Mouse (Mus musculus) lung, adult 2 months (tissue): ENCODE data around the gene Pex6. TPM values are rescaled to one million over a fixed set of nuclear protein-coding genes. Genes with fewer than 3 reads are reported as not detected.

ENCODE experiments used
- DNase-seq: peaks from one replicate; pipeline ENCODE4 v3.0.0; 2022
- H3K4me1 ChIP-seq: fragments of 200-500 bp; 2 replicates; pipeline ENCODE4 v1.6.1; 2011; ENCODE audit warnings: low read length; ENCODE audit not compliant: control insufficient read depth, insufficient read depth
- H3K4me3 ChIP-seq: fragments of 200-500 bp; replicated peaks from 2 replicates; pipeline ENCODE3; 2011; ENCODE audit warnings: low read depth, mild to moderate bottlenecking, control low read depth, low read length; ENCODE audit errors: extremely low read depth
- CTCF ChIP-seq: fragments of 200-500 bp; IDR thresholded peaks from 2 replicates; pipeline ENCODE4 v1.5.1; 2011; ENCODE audit warnings: mild to moderate bottlenecking, low read length, control low read depth; ENCODE audit not compliant: insufficient read depth
- POLR2A ChIP-seq: fragments of 200-500 bp; IDR thresholded peaks from 2 replicates; pipeline ENCODE4 v1.6.1; 2011; ENCODE audit warnings: low read depth, mild to moderate bottlenecking, control low read depth, low read length, borderline replicate concordance; ENCODE audit errors: extremely low read depth
- WGBS: fragments of 180-500 bp; shearing (Covaris S2); methylation state at CpG from one replicate; pipeline ENCODE4 v1.1.7; 2018; 5-methylcytosine and 5-hydroxymethylcytosine counted together
- polyA plus RNA-seq: library from polyadenylated mRNA; depleted of rRNA; stranded (reverse); fragments of >200 nt; gene quantifications from 2 replicates; pipeline ENCODE4 v1.2.3, GENCODE M21; 2012; rRNA removed

Gene Pex6
- polyA plus RNA-seq, 1 experiment = 60.6 TPM

GRCm38 (mm10) chr17:46772038-46772403, 60.8 kb downstream of the Pex6 start:
- TF ChIP-seq CTCF (no peak), POLR2A (no peak)
- no peak for DNase-seq
- Histone ChIP-seq H3K4me1 (peaks cover 2% of the 10 kb centered on the region; the same call in 1 of the 2 replicates), H3K4me3 (peak overlapping the region; percentile 96)
- 4% methylated on average over 5 of the region's 5 CpGs for WGBS

- Histone ChIP-seq H3K4me3 (peak within 1 kb of the TSS; percentile 96), H3K4me1 (peaks cover 2% of the 10 kb centered on the region; the same call in 1 of the 2 replicates)
- under 1% methylated on average over 50 of the region's 50 CpGs for WGBS
- TF ChIP-seq CTCF (no peak), POLR2A (peak; percentile 93)
- peak; percentile 85 for DNase-seq
Observed at GRCm38 (mm10) chr17:46772404-46773277, 61.4 kb downstream of the Pex6 start, which contains the start of gene 2310039H08Rik. TSS of gene 2310039H08Rik (plus strand) at chr17:46772635.

GRCm38 (mm10) chr17:46773278-46774130, 62.2 kb downstream of the Pex6 start:
- peaks cover 2% of the 10 kb centered on the region; the same call in 1 of the 2 replicates for H3K4me1 ChIP-seq
- DNase-seq = no peak
- peak overlapping the region; percentile 96 for H3K4me3 ChIP-seq
- TF ChIP-seq CTCF (no peak), POLR2A (no peak)
- WGBS = 6% methylated on average over 20 of the region's 20 CpGs

- Histone ChIP-seq H3K4me3 (no peak overlapping the region), H3K4me1 (peaks cover 2% of the 10 kb centered on the region; the same call in 1 of the 2 replicates)
- WGBS = 50% methylated on average over 2 of the region's 2 CpGs
- DNase-seq = no peak
- TF ChIP-seq CTCF = no peak
- TF ChIP-seq POLR2A = no peak
Observed at GRCm38 (mm10) chr17:46774131-46774472, 62.8 kb downstream of the Pex6 start.

GRCm38 (mm10) chr17:46775070-46775469, 63.8 kb downstream of the Pex6 start:
- peaks cover 2% of the 10 kb centered on the region; the same call in 1 of the 2 replicates for H3K4me1 ChIP-seq
- no peak overlapping the region for H3K4me3 ChIP-seq
- DNase-seq = no peak
- no peak for TF ChIP-seq POLR2A
- TF ChIP-seq CTCF = no peak
- 91% methylated on average over 9 of the region's 9 CpGs for WGBS

Other genes starting within 250 kb of the Pex6 start
- 0.17 and 0.19 TPM in 2 replicates for gene Ttbk1, start 223.8 kb upstream of the Pex6 start, polyA plus RNA-seq
- 0.78 and 2.0 TPM in 2 replicates for gene Dnph1, start 214.8 kb upstream of the Pex6 start, polyA plus RNA-seq
- 25.3 and 27.5 TPM in 2 replicates for gene Cul9, start 165.1 kb upstream of the Pex6 start, polyA plus RNA-seq
- gene Srf, start 155.3 kb upstream of the Pex6 start, polyA plus RNA-seq = 162 and 190 TPM in 2 replicates
- 52.6 and 57.3 TPM in 2 replicates for gene Ptk7, start 82.0 kb upstream of the Pex6 start, polyA plus RNA-seq
- gene Klc4, start 65.4 kb upstream of the Pex6 start, polyA plus RNA-seq = 22.6 and 24.1 TPM in 2 replicates
- 52.1 and 61.5 TPM in 2 replicates for gene Mrpl2, start 65.2 kb upstream of the Pex6 start, polyA plus RNA-seq
- 40.1 and 45.7 TPM in 2 replicates for gene Cul7, start 61.1 kb upstream of the Pex6 start, polyA plus RNA-seq
- gene Rrp36, start 37.1 kb upstream of the Pex6 start, polyA plus RNA-seq = 27.3 and 30.8 TPM in 2 replicates
- 48.2 and 55.7 TPM in 2 replicates for gene Mea1, start 32.7 kb upstream of the Pex6 start, polyA plus RNA-seq
- 68.4 and 78.1 TPM in 2 replicates for gene Klhdc3, start 30.5 kb upstream of the Pex6 start, polyA plus RNA-seq
- gene Ppp2r5d, start 6.4 kb upstream of the Pex6 start, polyA plus RNA-seq = 44.4 and 53.8 TPM in 2 replicates
- gene Gnmt, start 17.7 kb downstream of the Pex6 start, polyA plus RNA-seq = 13.4 and 14.1 TPM in 2 replicates
- gene Cnpy3, start 40.8 kb downstream of the Pex6 start, polyA plus RNA-seq = 54.9 and 59.7 TPM in 2 replicates
- not detected in 2 replicates for gene Ptcra, start 52.2 kb downstream of the Pex6 start, polyA plus RNA-seq
- gene 2310039H08Rik, start 61.2 kb downstream of the Pex6 start, polyA plus RNA-seq = 65.3 and 79.1 TPM in 2 replicates
- 14.3 and 21.6 TPM in 2 replicates for gene Rpl7l1, start 71.2 kb downstream of the Pex6 start, polyA plus RNA-seq
- 11.8 and 16.3 TPM in 2 replicates for gene Bicral, start 147.0 kb downstream of the Pex6 start, polyA plus RNA-seq
- 17.9 and 20.8 TPM in 2 replicates for gene Tbcc, start 179.2 kb downstream of the Pex6 start, polyA plus RNA-seq
- gene Prph2, start 199.0 kb downstream of the Pex6 start, polyA plus RNA-seq = not detected in 2 replicates